Mouse (Mus musculus): Measurements from ENCODE around the gene Pipox.

The Pipox gene

DNA sequence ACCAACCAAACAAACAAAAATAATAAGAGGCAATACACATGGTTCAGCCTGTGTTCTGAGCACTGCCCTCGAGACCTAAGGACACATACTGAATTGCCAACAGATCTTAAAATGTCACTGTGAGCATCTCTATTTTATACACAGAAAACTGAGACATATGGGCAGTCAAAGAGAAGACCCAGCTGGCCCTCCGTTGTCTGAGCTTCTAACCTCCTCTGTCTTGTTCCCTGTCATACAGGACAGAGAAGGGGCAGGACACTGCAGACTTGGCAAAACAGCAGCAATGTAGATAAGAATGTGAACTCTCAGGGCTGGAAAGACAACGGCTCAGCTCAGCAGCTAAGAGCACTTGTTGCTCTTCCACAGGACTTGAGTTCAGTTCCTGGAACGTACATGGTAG is 14.6 kb upstream of the Pipox start:
- in situ Hi-C loops (cut with MboI, MseI), result no loop called here

DNA sequence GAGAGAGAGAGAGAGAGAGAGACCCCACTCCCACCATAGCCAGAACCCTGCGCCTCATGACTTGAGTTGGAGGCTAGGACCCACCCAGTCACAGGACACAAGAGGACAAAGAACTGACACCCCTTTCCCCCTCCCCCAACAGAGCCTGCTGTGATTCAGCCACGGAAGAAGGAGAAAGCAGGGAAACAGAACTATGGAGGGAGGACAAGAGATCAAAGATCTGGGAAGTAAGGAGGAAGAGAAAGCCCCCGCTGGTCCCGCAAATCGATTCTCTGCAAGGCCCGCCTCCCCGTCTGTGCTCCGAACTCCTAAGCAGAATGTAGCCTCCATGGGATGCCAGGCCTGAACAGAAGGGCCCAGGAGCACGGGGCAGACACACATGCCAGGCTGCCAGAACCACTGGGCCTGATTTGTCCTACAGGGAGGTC is 12.9 kb upstream of the Pipox start:
- in situ Hi-C loops (cut with MboI, MseI), result no loop called here

DNA sequence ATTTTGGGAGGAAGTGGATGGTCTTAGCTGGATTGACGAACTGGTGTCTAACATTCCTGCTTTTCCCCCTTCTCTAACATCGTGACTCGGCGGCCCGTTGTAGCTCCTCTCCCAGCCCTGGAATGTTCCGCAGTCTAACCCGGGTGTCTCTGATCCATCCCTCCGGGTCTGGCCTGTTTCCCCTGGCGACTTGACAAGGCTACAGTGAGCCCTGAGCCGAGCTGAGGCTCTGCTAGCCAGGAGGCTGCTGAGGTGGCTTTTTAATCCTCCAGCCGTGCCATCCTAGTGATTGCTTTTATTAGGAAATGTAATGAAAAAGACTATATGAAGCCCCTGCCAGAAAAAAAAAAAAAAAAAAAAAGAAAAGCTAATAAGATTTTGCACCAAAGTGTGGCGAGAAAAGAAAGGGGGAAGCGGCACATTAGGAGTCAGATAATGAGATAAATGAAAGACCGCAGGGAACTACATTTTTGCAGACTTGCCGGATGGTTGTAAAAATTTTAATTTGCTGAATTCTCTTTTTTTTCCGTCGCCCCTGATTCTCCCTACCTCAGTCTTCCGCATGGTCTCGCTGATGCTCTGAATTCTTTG is 12.3 kb upstream of the Pipox start:
- in situ Hi-C loops (cut with MboI, MseI), result no loop called here

DNA sequence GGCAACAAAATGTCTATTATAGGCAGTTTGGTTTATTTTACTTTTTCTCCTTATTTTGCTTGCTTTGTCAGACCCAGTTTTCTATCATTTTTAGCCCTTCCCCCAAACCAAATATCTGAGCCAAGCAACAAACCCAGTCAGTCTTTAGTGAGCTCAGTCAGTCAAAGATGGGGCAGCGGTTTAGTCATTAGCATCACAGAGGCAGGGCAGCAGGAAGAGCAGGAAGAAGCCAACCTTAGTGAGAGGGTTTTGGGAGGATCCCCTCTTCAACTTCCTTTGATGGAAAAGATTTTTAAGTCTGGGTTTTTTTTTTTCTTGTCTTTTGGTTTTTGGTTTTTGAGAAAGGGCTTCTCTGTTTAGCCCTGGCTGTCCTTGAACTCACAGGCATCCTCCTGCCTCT is 10.8 kb upstream of the Pipox start:
- in situ Hi-C loops (cut with MboI, MseI), result no loop called here

DNA sequence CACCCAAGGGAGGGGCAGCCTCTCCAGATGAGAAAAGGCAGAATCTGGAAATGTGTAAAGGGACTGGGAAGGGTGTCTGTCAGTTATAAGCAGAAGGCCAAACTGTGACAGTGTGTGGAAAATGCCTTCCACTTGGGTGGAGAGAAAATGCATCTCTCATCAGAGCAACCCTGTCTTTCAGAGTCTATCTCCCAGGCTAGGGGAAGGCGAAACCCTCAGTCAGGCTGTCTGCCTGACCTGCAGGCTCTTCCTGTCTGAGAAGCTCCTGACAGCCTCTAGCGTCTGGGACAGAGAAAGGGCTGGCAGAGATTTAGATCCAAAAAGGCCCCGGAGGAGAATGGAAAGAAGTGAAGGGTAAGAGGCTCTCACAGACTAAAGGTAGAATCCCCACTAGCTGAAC is 9.9 kb upstream of the Pipox start:
- in situ Hi-C loops (cut with MboI, MseI), result no loop called here

DNA sequence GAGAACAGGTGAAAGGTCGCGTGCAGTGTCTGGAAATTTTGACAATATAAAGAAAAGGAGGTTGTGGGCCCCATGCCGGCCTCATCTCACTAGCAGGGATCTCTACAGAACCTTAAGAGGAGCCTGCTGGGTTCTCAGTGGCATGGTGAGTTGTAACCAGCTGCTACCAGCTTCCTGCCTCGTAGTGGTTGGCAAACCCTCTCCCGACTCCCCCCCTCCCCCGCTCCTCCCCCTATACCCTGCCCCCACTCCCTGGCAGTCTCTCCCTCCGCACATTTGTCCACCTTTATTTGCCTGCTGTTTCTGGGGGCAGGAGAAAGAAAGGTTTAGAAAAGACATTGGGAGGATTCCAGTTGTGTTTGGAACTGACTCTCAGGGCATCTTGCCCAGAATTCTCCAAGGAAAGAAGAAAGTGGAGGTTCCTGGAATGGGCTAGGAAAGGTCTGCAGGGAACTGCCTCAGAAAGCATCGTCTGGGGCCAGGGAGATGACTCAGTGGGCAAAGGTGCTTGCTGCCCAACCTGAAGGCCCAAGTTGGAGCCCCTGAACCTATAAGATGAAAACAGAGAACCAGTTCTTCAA is 8.0 kb upstream of the Pipox start:
- in situ Hi-C loops (cut with MboI, MseI), result no loop called here

DNA sequence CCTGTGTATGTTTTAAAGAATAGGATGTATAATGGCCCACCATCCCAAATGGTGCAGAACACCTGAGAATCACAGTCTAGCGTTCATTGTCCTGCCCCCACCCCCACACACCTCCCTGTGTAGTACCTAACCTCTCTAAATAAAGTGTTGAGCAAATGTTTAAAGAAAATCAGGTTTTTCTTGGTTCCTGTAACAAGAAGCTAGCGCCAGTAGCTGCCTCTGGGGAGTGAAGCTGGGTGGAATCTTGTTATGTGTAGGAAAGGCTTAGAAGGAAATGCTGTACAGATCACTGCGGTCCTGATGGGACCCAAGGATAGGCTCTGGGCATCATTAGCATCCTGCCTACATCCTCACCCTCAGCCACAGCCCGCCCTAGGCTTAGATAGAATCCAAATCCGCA is 7.5 kb upstream of the Pipox start:
- in situ Hi-C loops (cut with MboI, MseI), result no loop called here

DNA sequence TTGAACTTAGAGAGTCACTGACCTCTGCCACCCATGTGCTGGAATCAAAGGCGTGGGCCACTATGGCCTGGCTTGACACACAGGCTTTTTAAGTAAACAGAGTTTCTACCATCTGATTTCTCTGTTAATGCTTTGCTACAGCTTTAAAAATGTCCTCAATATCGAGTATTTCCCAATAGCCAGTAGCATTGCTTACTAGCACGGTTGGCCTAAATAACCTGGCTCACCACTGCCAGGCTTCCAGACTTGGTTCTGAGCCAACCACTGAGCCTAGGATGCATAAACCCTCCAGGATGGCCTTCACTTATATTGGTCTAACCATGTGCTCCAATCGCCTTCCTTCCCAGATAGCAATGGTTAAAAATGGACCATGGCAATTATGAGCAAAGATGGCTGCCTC is 6.8 kb upstream of the Pipox start:
- in situ Hi-C loops (cut with MboI, MseI), result no loop called here

DNA sequence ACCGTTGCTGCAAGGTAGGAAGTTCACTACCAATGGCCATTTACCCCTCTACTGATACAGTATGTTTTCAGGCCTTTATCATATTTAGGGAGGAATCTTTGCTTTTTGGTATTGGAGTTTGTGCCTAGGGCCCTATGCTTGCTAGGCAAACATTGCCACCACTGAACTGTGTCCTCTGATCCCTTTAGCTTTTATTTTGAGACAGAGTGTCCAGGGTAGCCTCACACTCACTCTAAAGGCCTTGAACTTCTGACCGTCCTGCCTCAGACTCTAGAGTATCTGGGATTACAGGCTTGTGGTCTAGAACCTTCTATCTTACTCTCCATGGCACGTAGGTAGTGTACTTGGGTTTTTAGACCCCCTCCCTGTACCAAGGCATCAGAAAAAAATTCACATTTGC is 6.3 kb upstream of the Pipox start:
- in situ Hi-C loops (cut with MboI, MseI), result no loop called here

DNA sequence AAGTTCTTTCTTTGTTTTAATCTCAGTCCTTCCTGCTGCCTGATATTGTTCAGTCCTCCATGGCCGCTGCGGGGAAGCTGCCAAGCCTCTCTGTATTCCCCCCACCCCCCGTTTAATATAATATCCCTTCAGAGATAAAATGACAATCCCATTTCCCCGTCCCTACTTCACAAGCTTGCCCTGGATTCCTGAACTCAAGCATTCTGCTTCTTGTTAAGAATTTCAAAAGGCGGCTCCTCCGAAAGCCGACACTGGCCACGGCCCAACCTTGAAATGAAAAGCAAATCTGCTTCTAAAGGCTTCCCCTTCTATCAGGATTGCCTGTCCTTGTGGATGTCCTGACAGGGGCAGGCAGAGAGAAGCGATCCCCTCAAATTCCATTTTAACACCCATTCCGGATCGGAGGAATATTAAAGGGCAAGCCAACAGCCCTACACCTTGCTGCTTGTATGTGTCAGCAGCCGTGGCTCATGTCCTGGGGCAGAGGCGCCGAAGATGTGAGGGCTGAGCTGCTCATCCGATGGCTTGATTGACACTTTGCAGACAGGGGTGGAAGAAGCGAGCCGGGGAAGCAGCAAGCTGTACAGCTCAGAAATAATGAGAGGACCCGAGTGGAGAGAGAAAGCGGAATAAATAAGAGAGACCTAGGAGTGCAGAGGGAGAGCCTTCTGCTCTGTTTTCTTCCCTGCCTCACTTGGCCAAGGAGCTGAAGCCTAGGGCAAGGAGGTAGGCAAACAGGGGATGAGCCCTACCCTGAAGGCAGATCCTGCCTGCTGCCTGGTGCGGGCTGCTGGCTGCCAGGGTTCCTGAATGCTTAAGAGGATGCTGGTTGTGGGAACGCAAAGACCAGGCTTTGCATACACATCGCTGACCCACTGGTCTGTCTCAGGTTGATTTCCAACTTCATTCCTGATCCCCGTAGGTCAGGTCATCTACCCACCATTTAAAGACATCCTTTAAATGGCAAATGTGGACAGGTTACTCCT is 3.2 kb upstream of the Pipox start:
- in situ Hi-C loops (cut with MboI, MseI), result no loop called here

DNA sequence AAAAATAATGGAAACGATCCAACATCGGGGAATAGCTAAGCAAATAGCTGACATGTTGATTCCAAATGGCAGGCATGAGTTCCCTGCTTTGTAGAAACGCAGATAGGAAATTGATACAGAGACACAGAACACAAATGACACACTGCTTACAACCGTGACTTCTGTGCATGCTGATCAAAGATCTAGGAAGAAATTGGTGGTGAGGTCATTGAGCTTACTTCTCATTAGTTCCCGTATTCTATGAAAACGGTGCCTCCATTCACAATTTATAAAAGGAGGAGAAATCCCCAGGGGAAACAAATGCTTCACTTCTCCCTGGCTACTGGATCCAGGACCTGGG is 2.6 kb upstream of the Pipox start:
- in situ Hi-C loops (cut with MboI, MseI), result no loop called here

DNA sequence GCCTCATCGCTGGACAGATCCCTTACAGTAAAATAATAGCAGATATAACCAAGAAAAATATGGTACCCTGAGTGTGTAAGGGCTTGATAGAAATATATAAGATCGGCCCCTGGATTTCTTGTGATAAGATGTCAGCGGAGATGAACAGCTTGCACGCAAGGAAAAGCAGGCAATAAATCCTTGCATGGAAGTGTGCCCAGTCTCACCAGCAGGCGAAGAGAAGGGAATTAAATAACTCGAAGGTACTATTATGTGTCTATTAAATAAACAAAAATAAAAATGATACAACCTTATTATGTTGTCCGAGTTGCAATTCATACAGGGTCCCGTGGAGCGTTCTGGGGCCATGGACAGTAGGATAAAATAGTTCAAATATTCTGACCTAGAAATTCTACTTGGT is 2.1 kb upstream of the Pipox start:
- in situ Hi-C loops (cut with MboI, MseI), result no loop called here

DNA sequence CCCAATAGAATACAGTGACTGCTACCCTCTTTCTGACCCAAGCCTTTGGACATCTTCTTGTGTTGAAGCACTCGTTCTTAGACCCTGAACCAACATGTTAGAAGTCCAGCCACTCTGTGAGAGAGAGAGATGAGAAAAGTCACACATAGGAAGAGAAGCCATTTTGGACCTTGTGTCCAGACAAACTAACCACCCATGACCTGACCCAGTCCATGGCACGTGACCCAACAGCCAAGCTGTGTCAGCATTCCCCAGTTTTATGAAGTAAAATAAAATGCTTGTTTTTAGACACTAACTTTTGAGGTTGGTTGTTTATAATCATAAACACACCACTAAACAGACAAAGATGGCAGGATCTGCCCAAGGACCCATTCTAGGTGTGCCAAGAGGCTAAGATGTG is 1.1 kb upstream of the Pipox start:
- in situ Hi-C loops (cut with MboI, MseI), result no loop called here

DNA sequence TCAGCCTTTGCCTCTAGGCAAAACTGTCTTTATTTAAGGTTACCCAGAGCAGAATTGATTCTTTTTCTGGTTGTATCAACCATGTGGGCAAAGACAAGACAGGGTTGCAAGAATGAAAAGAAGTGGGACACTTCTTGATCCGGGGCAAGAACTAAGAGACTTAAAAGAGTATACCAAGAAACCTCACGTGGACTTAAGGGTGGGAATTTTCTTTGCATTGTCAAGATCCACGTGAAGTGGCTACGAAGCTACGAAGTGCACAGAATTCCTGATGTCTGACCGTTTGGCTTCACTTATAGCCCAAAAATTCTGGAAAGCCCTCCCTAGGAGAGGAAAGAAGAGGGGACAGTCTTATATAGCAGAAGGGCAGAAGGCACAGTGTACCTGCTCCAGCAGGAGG is 613 bp downstream of the Pipox start:
- in situ Hi-C loops (cut with MboI, MseI), result no loop called here

DNA sequence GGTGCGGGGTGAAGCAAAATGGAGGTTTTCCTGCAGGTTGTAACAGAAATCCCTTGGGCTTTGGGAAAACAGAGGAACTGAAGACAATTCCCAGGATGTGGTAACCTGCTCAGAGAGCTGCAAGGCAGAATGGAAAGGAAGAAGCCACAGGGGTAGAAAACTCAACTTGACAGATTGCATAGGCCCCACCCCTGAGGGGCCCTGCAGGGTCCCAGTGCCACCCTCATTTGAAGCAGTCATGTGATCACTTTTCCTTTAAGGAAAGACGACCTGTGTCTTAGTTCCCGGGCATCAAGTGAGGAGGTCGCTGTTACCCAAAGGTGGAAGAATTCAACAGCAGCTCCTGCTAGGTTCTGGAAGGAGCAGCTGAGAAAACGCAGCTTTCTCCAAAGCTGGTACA is 1.0 kb downstream of the Pipox start:
- in situ Hi-C loops (cut with MboI, MseI), result no loop called here

DNA sequence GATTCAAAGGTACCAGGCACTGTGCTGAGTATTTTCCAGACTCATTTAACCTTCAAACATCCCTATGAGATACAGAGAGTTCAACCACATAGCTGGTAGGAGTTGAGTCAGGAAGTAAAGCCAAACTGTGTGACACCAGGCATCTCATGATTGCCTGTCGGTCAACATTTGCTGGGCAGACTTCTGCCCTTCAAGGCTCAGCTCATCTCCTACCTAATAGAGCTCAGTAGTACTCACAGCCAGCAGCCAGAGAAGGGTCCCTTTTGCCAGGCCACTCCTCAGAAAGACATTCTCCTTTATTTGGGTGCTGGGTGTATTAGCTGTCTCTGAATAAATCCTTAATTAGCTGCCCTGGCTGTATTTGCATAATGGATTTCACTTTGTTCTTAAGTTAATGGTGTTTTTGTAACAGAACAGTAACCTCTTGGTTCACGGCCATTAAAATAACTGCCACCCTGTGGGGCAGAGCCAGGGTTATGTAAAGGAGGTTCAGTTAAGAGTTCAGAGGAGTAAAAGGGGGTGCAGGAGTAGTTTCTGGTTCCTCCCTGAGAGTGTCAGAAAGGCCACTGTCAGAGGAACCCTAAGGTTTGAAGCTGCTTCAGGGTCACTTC is 3.1 kb downstream of the Pipox start:
- in situ Hi-C loops (cut with MboI, MseI), result no loop called here

DNA sequence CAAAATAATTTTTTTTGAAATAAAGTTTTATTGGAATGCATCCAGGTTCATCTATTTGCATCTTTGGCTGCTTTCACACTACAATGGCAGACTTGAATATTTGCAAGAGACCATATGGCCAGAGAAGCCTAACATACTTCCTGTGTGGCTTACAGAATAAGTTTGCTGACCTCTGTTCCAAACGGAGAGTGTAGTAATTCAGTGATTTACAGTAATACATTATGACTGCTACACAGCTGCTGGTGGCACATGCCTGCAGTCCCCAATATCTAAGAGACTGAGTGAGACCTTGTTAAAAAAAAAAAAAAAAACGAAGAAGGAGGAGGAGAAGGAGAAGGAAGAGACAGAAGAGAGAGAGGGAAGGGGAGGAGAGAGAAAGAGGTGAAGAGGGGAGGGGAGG is 4.4 kb downstream of the Pipox start:
- in situ Hi-C loops (cut with MboI, MseI), result no loop called here

DNA sequence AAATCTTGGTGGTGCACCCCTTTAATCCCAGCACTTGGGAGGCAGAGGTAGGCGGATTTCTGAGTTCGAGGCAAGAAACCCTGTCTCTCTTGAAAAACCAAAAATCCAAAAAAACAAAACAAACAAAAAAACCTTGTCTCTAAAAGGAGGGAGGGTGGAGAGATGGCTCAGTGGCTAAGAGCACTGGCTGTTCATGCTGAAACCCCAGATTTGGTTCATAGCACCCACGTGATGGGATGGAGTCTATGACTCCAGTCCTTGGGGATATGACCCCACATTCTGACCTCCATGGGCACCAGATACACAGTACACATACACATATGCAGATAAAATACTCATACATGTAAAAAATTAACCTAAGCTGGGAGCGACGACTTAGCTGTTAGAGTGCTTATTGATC is 5.0 kb downstream of the Pipox start:
- in situ Hi-C loops (cut with MboI, MseI), result no loop called here

DNA sequence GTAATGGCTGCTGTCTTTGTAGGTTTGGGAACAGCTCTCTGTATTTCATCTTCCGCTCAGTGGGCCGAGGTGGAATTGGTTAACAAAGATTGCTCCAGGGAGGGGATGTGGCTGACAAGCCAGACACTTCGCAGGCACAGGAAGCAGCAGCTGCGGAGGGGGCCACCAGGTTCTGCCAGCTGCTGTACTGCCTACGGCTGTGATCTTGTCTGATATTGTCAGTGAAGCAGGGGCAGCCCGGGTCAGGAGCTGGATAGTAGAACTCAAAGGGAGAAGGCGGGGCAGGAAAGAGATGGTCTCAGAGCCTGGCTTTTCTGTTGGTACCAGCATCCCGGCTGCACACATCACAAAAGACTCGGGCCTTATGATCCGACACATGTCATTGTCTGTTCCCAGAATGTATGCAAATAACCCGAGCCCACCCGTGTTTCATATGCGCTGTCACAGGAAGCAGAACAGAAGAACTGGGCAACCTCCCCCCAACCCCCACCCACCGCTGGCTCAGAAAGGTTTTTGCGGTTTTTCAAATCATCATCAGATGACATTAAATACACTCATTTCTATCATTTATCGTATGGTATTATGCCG is 6.4 kb downstream of the Pipox start:
- in situ Hi-C loops (cut with MboI, MseI), result no loop called here

DNA sequence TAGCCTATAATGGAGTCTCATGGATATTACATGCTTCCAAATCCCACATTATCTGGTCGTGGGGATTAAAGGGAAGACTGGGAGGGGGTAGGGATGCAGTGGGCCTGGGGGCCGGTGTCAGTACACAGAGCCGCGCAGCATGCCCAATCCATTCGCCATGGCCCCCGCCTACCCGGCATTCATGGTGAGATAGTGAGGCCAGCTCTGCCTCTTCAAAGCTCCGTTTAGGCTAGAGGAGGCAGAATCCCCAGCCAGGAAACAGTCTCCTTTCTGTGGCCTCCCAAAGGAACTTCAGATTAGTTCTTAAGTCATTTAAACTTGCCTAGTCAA is 8.7 kb downstream of the Pipox start:
- in situ Hi-C loops (cut with MboI, MseI), result no loop called here

DNA sequence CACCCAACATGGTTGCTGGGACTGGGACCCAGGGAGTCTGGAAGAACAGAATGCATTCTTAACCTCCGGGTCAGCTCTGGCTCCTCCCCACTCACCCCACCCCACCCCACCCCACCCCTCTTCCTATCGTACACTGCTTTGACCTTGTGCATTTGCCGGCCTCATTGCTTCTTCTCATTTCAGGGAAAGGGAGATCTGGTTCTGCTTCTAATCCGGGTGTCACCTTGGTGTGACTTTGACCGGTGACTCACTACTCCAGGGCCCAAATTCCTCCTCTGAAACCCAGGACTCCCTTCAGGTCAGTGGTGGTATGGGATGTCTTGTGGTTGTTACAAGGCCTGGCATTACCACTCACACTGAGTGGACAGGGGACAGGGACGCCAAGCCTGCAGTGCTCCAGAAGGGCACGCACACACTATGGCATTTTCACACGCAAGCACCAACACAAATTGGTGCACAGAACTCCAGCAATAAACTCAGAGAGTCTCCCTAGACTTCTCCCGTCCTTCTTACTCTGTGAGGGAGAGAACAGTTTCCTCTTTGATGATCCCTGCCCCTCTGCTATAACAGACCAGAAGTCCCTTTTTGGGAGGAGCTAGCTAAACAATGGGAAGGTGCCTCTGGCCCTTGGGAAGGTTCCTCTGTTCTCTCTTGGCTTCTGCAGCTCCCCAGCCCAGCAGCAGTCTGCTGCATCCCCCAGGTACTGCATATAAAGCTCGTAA is 9.2 kb downstream of the Pipox start:
- in situ Hi-C loops (cut with MboI, MseI), result no loop called here

DNA sequence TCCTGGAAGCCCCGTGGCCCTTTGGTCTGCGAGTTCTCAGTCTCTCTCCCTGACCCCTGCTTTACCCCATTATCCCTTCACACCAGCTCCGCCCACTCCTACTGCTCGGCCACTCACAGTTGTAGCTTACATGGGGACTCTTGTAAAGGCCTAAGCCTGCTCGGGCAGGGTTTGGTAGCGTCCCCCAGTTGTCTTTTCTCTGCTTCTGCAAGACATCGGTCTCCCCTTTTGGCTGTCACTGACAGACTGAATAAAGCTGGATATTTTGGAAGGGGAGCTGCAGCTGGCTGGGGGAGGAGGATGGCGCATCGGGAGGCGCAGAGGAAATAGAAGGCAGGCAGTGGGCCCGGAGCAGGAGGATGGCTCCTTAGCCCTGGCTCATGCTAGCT is 17.1 kb downstream of the Pipox start:
- in situ Hi-C loops (cut with MboI, MseI), result no loop called here
